Mouse (Mus musculus) intestine, embryonic 14.5 days (tissue): ENCODE results near the gene Rbms1. TPM values are rescaled to one million over a fixed set of nuclear protein-coding genes. Genes with fewer than 3 reads are reported as not detected.

ENCODE experiments used
- ATAC-seq: fragments of 200-750 bp; cut with Nextera tagmentation; replicated peaks from 2 replicates; pipeline ENCODE4 v1.8.0; 2017; ENCODE audit warnings: low read depth, moderate number of reproducible peaks, moderate TSS enrichment, moderate library complexity; ENCODE audit not compliant: low FRiP score, low TSS enrichment
- DNase-seq: peaks from one replicate; pipeline ENCODE4 v3.0.0-alpha.2; 2018; ENCODE audit warnings: low spot score
- H3K27ac ChIP-seq: fragments of 300-500 bp; sonication (generic); 2 replicates; pipeline ENCODE4 v1.5.1; 2014; ENCODE audit warnings: low read depth, mild to moderate bottlenecking, control low read depth
- H3K27me3 ChIP-seq: fragments of 300-500 bp; sonication (generic); replicated peaks from 2 replicates; pipeline ENCODE4 v1.6.1; 2014; ENCODE audit warnings: low read length, control low read depth; ENCODE audit not compliant: control insufficient read depth, insufficient read depth
- H3K36me3 ChIP-seq: fragments of 300-500 bp; sonication (generic); 2 replicates; pipeline ENCODE4 v1.6.1; 2014; ENCODE audit warnings: low read length, control low read depth; ENCODE audit not compliant: control insufficient read depth, insufficient read depth
- H3K4me1 ChIP-seq: fragments of 300-500 bp; sonication (generic); replicated peaks from 2 replicates; pipeline ENCODE4 v1.6.1; 2014; ENCODE audit warnings: low read length, control low read depth, mixed read lengths; ENCODE audit not compliant: control insufficient read depth, insufficient read depth
- H3K4me2 ChIP-seq: fragments of 300-500 bp; sonication (generic); 2 replicates; pipeline ENCODE4 v1.6.1; 2014; ENCODE audit warnings: low read length
- H3K4me3 ChIP-seq: fragments of 300-500 bp; sonication (generic); 2 replicates; pipeline ENCODE4 v1.5.1; 2014; ENCODE audit warnings: low read depth, low read length, control low read depth, mixed read lengths
- H3K9ac ChIP-seq: fragments of 300-500 bp; sonication (generic); 2 replicates; pipeline ENCODE4 v1.6.1; 2014; ENCODE audit warnings: mild to moderate bottlenecking, low read length
- H3K9me3 ChIP-seq: fragments of 300-500 bp; sonication (generic); 2 replicates; pipeline ENCODE4 v1.6.1; 2016; ENCODE audit warnings: low read length, control low read depth; ENCODE audit not compliant: control insufficient read depth
- WGBS: fragments of 180-500 bp; shearing (Covaris S2); extraction: QIAGEN DNeasy Blood & Tissue Kit; methylation state at CpG from one replicate; pipeline ENCODE4 v1.1.7; 2014; 5-methylcytosine and 5-hydroxymethylcytosine counted together
- polyA plus RNA-seq: library from polyadenylated mRNA; unstranded; fragments of >200 nt; fragmentation: Nextera tagmentation; extraction: Ambion mirVana; gene quantifications from 2 replicates; pipeline ENCODE4 v1.2.1, GENCODE M21; 2014

The Rbms1 gene
- polyA plus RNA-seq, 1 experiment from 2014 or later = 101 TPM

DNA sequence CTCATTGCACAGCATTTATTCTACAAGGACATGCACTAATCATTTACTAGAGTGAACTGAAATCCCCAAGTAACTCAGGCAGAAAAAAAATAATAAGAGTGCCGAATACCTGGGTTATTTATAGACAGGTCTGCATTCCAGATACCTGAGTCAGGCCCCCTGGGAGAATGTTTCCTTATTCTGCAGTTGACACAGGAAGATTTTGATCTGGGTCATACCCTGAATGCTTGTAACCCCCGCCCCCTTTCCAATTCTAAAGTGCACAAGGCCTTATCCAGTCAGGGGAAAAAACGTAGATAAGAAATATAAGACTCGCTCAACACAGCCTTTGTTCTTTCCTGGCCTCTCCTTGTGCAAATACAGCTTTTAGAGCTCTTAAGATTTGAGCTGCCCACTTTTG, 259.7 kb downstream of the Rbms1 start:
- H3K4me1 ChIP-seq = peaks cover 5% of the 10 kb centered on the region
- H3K27ac ChIP-seq = peak overlapping the region; percentile 58; the same call in 1 of the 2 replicates
- ATAC-seq = peak; percentile 94
- WGBS = 41% methylated on average over 4 of the region's 4 CpGs
- H3K27me3 ChIP-seq = no peaks in the 10 kb centered on the region
- no peak overlapping the region for H3K9ac ChIP-seq
- no peak overlapping the region for H3K4me3 ChIP-seq
- no peaks in the 10 kb centered on the region for H3K36me3 ChIP-seq
- no peaks in the 10 kb centered on the region for H3K9me3 ChIP-seq
- DNase-seq = no peak
- no peak overlapping the region for H3K4me2 ChIP-seq

DNA sequence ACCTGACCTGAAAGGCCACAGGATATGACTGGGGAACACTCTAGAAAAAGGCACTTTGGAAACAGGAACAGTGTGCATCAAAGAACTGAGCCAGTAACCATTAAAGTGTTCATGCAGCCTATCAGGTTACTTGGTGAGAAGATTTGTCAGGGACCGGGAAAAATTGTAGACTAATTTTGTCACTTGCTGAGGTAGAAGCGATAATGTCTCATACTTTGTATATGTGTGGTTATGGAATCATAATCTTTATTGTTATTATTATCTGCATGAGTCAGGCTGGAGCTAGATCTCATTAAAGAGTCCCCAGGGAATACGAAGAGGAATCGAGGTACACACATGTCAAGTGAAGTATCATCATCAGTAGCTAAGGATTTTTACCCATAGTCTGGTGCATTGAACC, 262.0 kb downstream of the Rbms1 start:
- Histone ChIP-seq H3K27ac (no peak overlapping the region), H3K27me3 (no peaks in the 10 kb centered on the region), H3K4me3 (no peak overlapping the region), H3K4me2 (no peak overlapping the region), H3K36me3 (no peaks in the 10 kb centered on the region), H3K4me1 (peaks cover 24% of the 10 kb centered on the region), H3K9me3 (no peaks in the 10 kb centered on the region), H3K9ac (no peak overlapping the region)
- no peak for ATAC-seq
- WGBS = 92% methylated on average over 4 of the region's 4 CpGs
- no peak for DNase-seq

Other genes starting within 250 kb of the Rbms1 start
- 9.6 and 9.7 TPM in 2 replicates for gene Itgb6, start 240.5 kb downstream of the Rbms1 start, polyA plus RNA-seq